Mouse (Mus musculus) midbrain, embryonic 13.5 days (tissue): ENCODE measurements around the gene Skap1. TPM values are rescaled to one million over a fixed set of nuclear protein-coding genes. Genes with fewer than 3 reads are reported as not detected.
"Not testable (repeated sequence)": the region's sequence is repeated elsewhere in the genome, so short reads cannot be mapped to it uniquely, and the experiment has no call there.

Experiments used
- ATAC-seq: fragments of 200-750 bp; cut with Nextera tagmentation; 2 replicates; pipeline ENCODE4 v1.8.0; 2017; ENCODE audit warnings: mild to moderate bottlenecking, moderate TSS enrichment, moderate library complexity
- H3K27ac ChIP-seq: fragments of 300-500 bp; sonication (generic); 2 replicates; pipeline ENCODE4 v1.5.1; 2015; ENCODE audit warnings: inconsistent platforms, mild to moderate bottlenecking, moderate library complexity
- H3K27me3 ChIP-seq: fragments of 300-500 bp; sonication (generic); 2 replicates; pipeline ENCODE4 v1.6.1; 2015; ENCODE audit warnings: mild to moderate bottlenecking, inconsistent platforms
- H3K36me3 ChIP-seq: fragments of 300-500 bp; sonication (generic); 2 replicates; pipeline ENCODE4 v1.6.1; 2015; ENCODE audit warnings: mild to moderate bottlenecking, inconsistent platforms
- H3K4me1 ChIP-seq: fragments of 300-500 bp; sonication (generic); replicated peaks from 2 replicates; pipeline ENCODE4 v1.6.1; 2015; ENCODE audit warnings: inconsistent platforms
- H3K4me2 ChIP-seq: fragments of 300-500 bp; sonication (generic); replicated peaks from 2 replicates; pipeline ENCODE4 v1.6.1; 2015; ENCODE audit warnings: moderate library complexity, mild to moderate bottlenecking, inconsistent platforms
- H3K4me3 ChIP-seq: fragments of 300-500 bp; sonication (generic); replicated peaks from 2 replicates; pipeline ENCODE4 v1.5.1; 2015; ENCODE audit warnings: mild to moderate bottlenecking, inconsistent platforms
- H3K9ac ChIP-seq: fragments of 300-500 bp; sonication (generic); replicated peaks from 2 replicates; pipeline ENCODE4 v1.6.1; 2015; ENCODE audit warnings: mild to moderate bottlenecking, inconsistent platforms
- H3K9me3 ChIP-seq: fragments of 300-500 bp; sonication (generic); 2 replicates; pipeline ENCODE4 v1.6.1; 2016; ENCODE audit warnings: mild to moderate bottlenecking, inconsistent platforms
- WGBS: fragments of 180-500 bp; shearing (Covaris S2); methylation state at CpG from one replicate; pipeline ENCODE4 v1.1.7; 2015; 5-methylcytosine and 5-hydroxymethylcytosine counted together
- polyA plus RNA-seq: library from polyadenylated mRNA; unstranded; fragments of >200 nt; fragmentation: Nextera tagmentation; extraction: Ambion mirVana; gene quantifications from 2 replicates; pipeline ENCODE4 v1.2.1, GENCODE M21; 2015

The Skap1 gene
- polyA plus RNA-seq, 1 experiment from 2014 or later = 3.4 TPM

- H3K27ac ChIP-seq = no peak overlapping the region
- 52% methylated on average over 18 of the region's 18 CpGs for WGBS
- 0 out of 2 replicates have a peak overlapping the region, but pooled peaks have one; percentile 1 for H3K4me2 ChIP-seq
- ATAC-seq = no peak
- H3K27me3 ChIP-seq = no peaks in the 10 kb centered on the region
- peaks cover 12% of the 10 kb centered on the region for H3K4me1 ChIP-seq
- H3K4me3 ChIP-seq = no peak overlapping the region
- no peaks in the 10 kb centered on the region for H3K36me3 ChIP-seq
- no peaks in the 10 kb centered on the region for H3K9me3 ChIP-seq
- H3K9ac ChIP-seq = no peak overlapping the region
Measured at GRCm38 (mm10) chr11:96713210-96714005, 249.0 kb downstream of the Skap1 start.

GRCm38 (mm10) chr11:96714011-96714410, 249.6 kb downstream of the Skap1 start:
- no peaks in the 10 kb centered on the region for H3K9me3 ChIP-seq
- H3K4me1 ChIP-seq = peaks cover 15% of the 10 kb centered on the region
- H3K4me2 ChIP-seq = no peak overlapping the region
- no peak overlapping the region for H3K4me3 ChIP-seq
- no peak overlapping the region for H3K27ac ChIP-seq
- 65% methylated on average over 7 of the region's 7 CpGs for WGBS
- no peak for ATAC-seq
- H3K36me3 ChIP-seq = no peaks in the 10 kb centered on the region
- no peaks in the 10 kb centered on the region for H3K27me3 ChIP-seq
- H3K9ac ChIP-seq = no peak overlapping the region

GRCm38 (mm10) chr11:96715168-96715567, 250.8 kb downstream of the Skap1 start:
- H3K27me3 ChIP-seq, H3K4me2 ChIP-seq, ATAC-seq, H3K36me3 ChIP-seq, H3K9ac ChIP-seq, H3K27ac ChIP-seq, H3K9me3 ChIP-seq, H3K4me3 ChIP-seq: not testable (repeated sequence)
- peaks cover 18% of the 10 kb centered on the region for H3K4me1 ChIP-seq
- 92% methylated on average over 5 of the region's 5 CpGs for WGBS

GRCm38 (mm10) chr11:96718609-96719008, 254.2 kb downstream of the Skap1 start:
- Histone ChIP-seq H3K4me2 (no peak overlapping the region), H3K9ac (no peak overlapping the region), H3K27me3 (no peaks in the 10 kb centered on the region), H3K4me3 (no peak overlapping the region), H3K36me3 (no peaks in the 10 kb centered on the region), H3K27ac (no peak overlapping the region), H3K4me1 (peaks cover 20% of the 10 kb centered on the region), H3K9me3 (no peaks in the 10 kb centered on the region)
- 58% methylated on average over 7 of the region's 7 CpGs for WGBS
- ATAC-seq = no peak

GRCm38 (mm10) chr11:96725833-96726232, 261.4 kb downstream of the Skap1 start:
- Histone ChIP-seq H3K4me3 (no peak overlapping the region), H3K9ac (no peak overlapping the region), H3K9me3 (no peaks in the 10 kb centered on the region), H3K4me2 (no peak overlapping the region), H3K36me3 (no peaks in the 10 kb centered on the region), H3K27me3 (no peaks in the 10 kb centered on the region), H3K27ac (no peak overlapping the region), H3K4me1 (peaks cover 33% of the 10 kb centered on the region)
- 88% methylated on average over 1 of the region's 1 CpGs for WGBS
- ATAC-seq = no peak

GRCm38 (mm10) chr11:96728577-96728976, 264.2 kb downstream of the Skap1 start:
- WGBS = 42% methylated on average over 2 of the region's 2 CpGs
- Histone ChIP-seq H3K36me3 (no peaks in the 10 kb centered on the region), H3K27me3 (no peaks in the 10 kb centered on the region), H3K4me1 (peaks cover 46% of the 10 kb centered on the region), H3K27ac (no peak overlapping the region), H3K9ac (no peak overlapping the region), H3K4me3 (no peak overlapping the region), H3K4me2 (no peak overlapping the region), H3K9me3 (no peaks in the 10 kb centered on the region)
- no peak for ATAC-seq

- 0 out of 2 replicates have a peak overlapping the region, but pooled peaks have one; percentile 39 for H3K27ac ChIP-seq
- H3K4me3 ChIP-seq = peak overlapping the region; percentile 16; the same call in 1 of the 2 replicates
- H3K36me3 ChIP-seq = no peaks in the 10 kb centered on the region
- H3K9ac ChIP-seq = no peak overlapping the region
- ATAC-seq = no peak
- H3K4me2 ChIP-seq = peak overlapping the region; percentile 20; the same call in 1 of the 2 replicates
- H3K27me3 ChIP-seq = no peaks in the 10 kb centered on the region
- no peaks in the 10 kb centered on the region for H3K9me3 ChIP-seq
- WGBS = 31% methylated on average over 9 of the region's 9 CpGs
- H3K4me1 ChIP-seq = peaks cover 46% of the 10 kb centered on the region
Measured at GRCm38 (mm10) chr11:96729462-96729861, 265.1 kb downstream of the Skap1 start.

GRCm38 (mm10) chr11:96730327-96730726, 265.9 kb downstream of the Skap1 start:
- Histone ChIP-seq H3K9ac (no peak overlapping the region), H3K9me3 (no peaks in the 10 kb centered on the region), H3K4me1 (peaks cover 46% of the 10 kb centered on the region), H3K27me3 (no peaks in the 10 kb centered on the region), H3K27ac (no peak overlapping the region), H3K4me2 (no peak overlapping the region), H3K36me3 (no peaks in the 10 kb centered on the region), H3K4me3 (no peak overlapping the region)
- 54% methylated on average over 5 of the region's 5 CpGs for WGBS
- ATAC-seq = no peak

GRCm38 (mm10) chr11:96732657-96733056, 268.3 kb downstream of the Skap1 start:
- H3K4me3 ChIP-seq = no peak overlapping the region
- ATAC-seq = no peak
- no peak overlapping the region for H3K27ac ChIP-seq
- peaks cover 50% of the 10 kb centered on the region for H3K4me1 ChIP-seq
- H3K27me3 ChIP-seq = peaks cover 10% of the 10 kb centered on the region
- no peak overlapping the region for H3K4me2 ChIP-seq
- 32% methylated on average over 4 of the region's 4 CpGs for WGBS
- no peaks in the 10 kb centered on the region for H3K9me3 ChIP-seq
- H3K9ac ChIP-seq = 0 out of 2 replicates have a peak overlapping the region, but pooled peaks have one; percentile 6
- no peaks in the 10 kb centered on the region for H3K36me3 ChIP-seq

- no peaks in the 10 kb centered on the region for H3K9me3 ChIP-seq
- under 1% methylated on average over 19 of the region's 19 CpGs for whole genome bisulfite sequencing
- no peaks in the 10 kb centered on the region for H3K36me3 ChIP-seq
- peak overlapping the region; percentile 22 for H3K4me3 ChIP-seq
- ATAC-seq = peak; percentile 85
- peaks cover 17% of the 10 kb centered on the region for H3K27me3 ChIP-seq
- H3K4me2 ChIP-seq = peak overlapping the region; percentile 51
- peaks cover 51% of the 10 kb centered on the region for H3K4me1 ChIP-seq
- H3K27ac ChIP-seq = peak overlapping the region; percentile 26; the same call in 1 of the 2 replicates
- peak overlapping the region; percentile 55 for H3K9ac ChIP-seq
Measured at GRCm38 (mm10) chr11:96735908-96736307, 271.5 kb downstream of the Skap1 start.

- Histone ChIP-seq H3K36me3 (no peaks in the 10 kb centered on the region), H3K9ac (no peak overlapping the region), H3K27ac (no peak overlapping the region), H3K4me2 (peak overlapping the region; percentile 51), H3K27me3 (peaks cover 17% of the 10 kb centered on the region), H3K9me3 (no peaks in the 10 kb centered on the region), H3K4me3 (peak overlapping the region; percentile 22), H3K4me1 (peaks cover 53% of the 10 kb centered on the region)
- 20% methylated on average over 11 of the region's 11 CpGs for WGBS
- ATAC-seq = no peak
Measured at GRCm38 (mm10) chr11:96736361-96736760, 272.0 kb downstream of the Skap1 start.

GRCm38 (mm10) chr11:96737673-96738471, 273.5 kb downstream of the Skap1 start:
- Histone ChIP-seq H3K36me3 (no peaks in the 10 kb centered on the region), H3K9me3 (no peaks in the 10 kb centered on the region), H3K27me3 (peaks cover 17% of the 10 kb centered on the region), H3K9ac (no peak overlapping the region), H3K4me2 (no peak overlapping the region), H3K27ac (no peak overlapping the region; the same call in 1 of the 2 replicates), H3K4me1 (peaks cover 63% of the 10 kb centered on the region), H3K4me3 (no peak overlapping the region)
- ATAC-seq = no peak
- WGBS = 63% methylated on average over 14 of the region's 14 CpGs
